ENCODE assay signal across 29 mouse cellular contexts in the genomic region with DNA sequence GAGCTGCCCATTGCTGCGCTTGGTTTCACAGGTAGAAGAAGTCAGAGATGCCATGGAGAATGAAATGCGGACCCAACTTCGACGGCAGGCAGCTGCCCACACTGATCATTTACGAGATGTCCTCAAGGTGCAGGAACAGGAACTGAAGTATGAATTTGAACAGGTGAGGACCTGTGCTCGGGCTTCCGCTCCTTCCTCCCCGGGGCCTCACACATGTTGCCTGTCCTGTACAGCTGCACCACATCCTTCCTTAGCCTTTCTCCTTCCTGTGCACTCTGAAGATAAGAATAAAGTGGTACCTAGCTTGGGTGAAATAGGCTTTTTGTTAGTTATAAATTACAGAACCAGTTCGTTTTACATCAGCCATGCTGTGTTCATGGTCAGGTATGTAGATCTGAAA. TPM values are rescaled to one million over a fixed set of nuclear protein-coding genes. Genes with fewer than 3 reads are reported as not detected.
DNase-seq lines count a peak whose midpoint lies in the region; ATAC-seq lines count a peak whose summit lies in the region.
"Had no signal": no experiment of that assay in that cellular context is flagged by ENCODE, and none has a peak within 500 bp of the region (broad histone marks: within the 10 kb centered on the region; RNA-seq: fewer than 3 reads in every experiment).

No protein-coding gene starts in this region.

- H3K4me2 ChIP-seq in forebrain, embryonic 14.5 days (ENCODE audit: low read length) = no peak overlapping the region
- H3K4me2 ChIP-seq: embryonic facial prominence, embryonic 13.5 days; heart, embryonic 12.5 days; hindbrain, embryonic 15.5 days; intestine, embryonic 15.5 days; liver, embryonic 15.5 days; lung, embryonic 14.5 days; midbrain, embryonic 13.5 days; neural tube, embryonic 15.5 days; stomach, embryonic 15.5 days had no signal

- no peak for ATAC-seq in forebrain, embryonic 14.5 days
- ATAC-seq: forebrain, embryonic 16.5 days; intestine, embryonic 15.5 days; midbrain, embryonic 13.5 days had no signal

- H3K9me3 ChIP-seq in forebrain, embryonic 14.5 days (replicated peaks; ENCODE audit: control insufficient read depth, low read length) = no peaks in the 10 kb centered on the region
- H3K9me3 ChIP-seq: embryonic facial prominence, embryonic 13.5 days; forebrain, embryonic 10.5 days; heart, embryonic 12.5 days; hindbrain, embryonic 15.5 days; intestine, embryonic 15.5 days; liver, embryonic 15.5 days; midbrain, embryonic 13.5 days; neural tube, embryonic 15.5 days; stomach, embryonic 15.5 days had no signal

- no peaks in the 10 kb centered on the region for H3K4me1 ChIP-seq in forebrain, embryonic 14.5 days (ENCODE audit: control insufficient read depth, insufficient read depth, low read length)
- H3K4me1 ChIP-seq: embryonic facial prominence, embryonic 13.5 days; forebrain, embryonic 10.5 days; heart, embryonic 12.5 days; hindbrain, embryonic 15.5 days; intestine, embryonic 15.5 days; liver, embryonic 15.5 days; midbrain, embryonic 13.5 days; neural tube, embryonic 15.5 days; stomach, embryonic 15.5 days had no signal

- H3K27me3 ChIP-seq in forebrain, embryonic 14.5 days (replicated peaks; ENCODE audit: control insufficient read depth, insufficient read depth, low read length) = no peaks in the 10 kb centered on the region
- H3K27me3 ChIP-seq: embryonic facial prominence, embryonic 13.5 days; heart, embryonic 12.5 days; hindbrain, embryonic 15.5 days; intestine, embryonic 15.5 days; liver, embryonic 15.5 days; midbrain, embryonic 13.5 days; neural tube, embryonic 15.5 days; stomach, embryonic 15.5 days had no signal

- H3K9ac ChIP-seq in forebrain, embryonic 14.5 days (ENCODE audit: low read length) = no peak overlapping the region
- H3K9ac ChIP-seq: embryonic facial prominence, embryonic 13.5 days; heart, embryonic 12.5 days; hindbrain, embryonic 15.5 days; intestine, embryonic 15.5 days; liver, embryonic 15.5 days; lung, embryonic 14.5 days; midbrain, embryonic 13.5 days; neural tube, embryonic 15.5 days; stomach, embryonic 15.5 days had no signal

- no peak overlapping the region for H3K4me3 ChIP-seq in forebrain, embryonic 14.5 days (ENCODE audit: low read depth, low read length)
- H3K4me3 ChIP-seq: embryonic facial prominence, embryonic 13.5 days; forebrain, embryonic 10.5 days; gastrocnemius, adult 2 months; heart, adult 2 months; heart, embryonic 12.5 days; hindbrain, embryonic 15.5 days; intestine, embryonic 15.5 days; liver, embryonic 15.5 days; midbrain, embryonic 13.5 days; neural tube, embryonic 15.5 days; stomach, embryonic 15.5 days had no signal

- peaks cover 89% of the 10 kb centered on the region for H3K36me3 ChIP-seq in forebrain, embryonic 14.5 days (ENCODE audit: control insufficient read depth, insufficient read depth, low read length)

- H3K27ac ChIP-seq in forebrain, embryonic 14.5 days (ENCODE audit: low read depth, low read length) = no peak overlapping the region
- H3K27ac ChIP-seq: embryonic facial prominence, embryonic 13.5 days; forebrain, embryonic 10.5 days; gastrocnemius, adult 2 months; heart, adult 2 months; hindbrain, embryonic 15.5 days; intestine, embryonic 15.5 days; kidney, postnatal 0 days; liver, embryonic 15.5 days; midbrain, embryonic 13.5 days; neural tube, embryonic 15.5 days; stomach, embryonic 15.5 days had no signal

- DNase-seq in lung, postnatal 25 days (ENCODE audit: low spot score) = peak; percentile 4
- DNase-seq in lung, postnatal 4 days = no peak
- peak; percentile 15 for DNase-seq in induced T-regulatory cell, adult 2 months (ENCODE audit: low read depth)
- DNase-seq in thymus, postnatal 10 days (ENCODE audit: low spot score in 2 of 2) = peak; percentile 16 to 36
- no peak for DNase-seq in adrenal gland, adult (ENCODE audit: inconsistent age in 2 of 2, low spot score in 1 of 2)
- DNase-seq in right cerebral cortex, postnatal 14 days = no peak
- DNase-seq in forebrain, embryonic 14.5 days (ENCODE audit: low spot score) = no peak
- DNase-seq in left cerebral cortex, postnatal 36 days (ENCODE audit: low spot score in 2 of 2) = no peak
- DNase-seq: adrenal gland, adult 8-10 months; cerebellum, adult 9-10 months; gastrocnemius, adult 2 months; heart, adult 2 months; heart, postnatal 4 days; kidney, adult 8-10 months; lung, embryonic 14.5 days; lung, postnatal 14 days; retina, postnatal 1 day; right cerebral cortex, postnatal 25 days had no signal

- intact Hi-C loops in left cerebral cortex, postnatal 36 days (cut with DNase I) = no loop called here

- 97% methylated on average over 9 of the region's 9 CpGs for WGBS in forebrain, embryonic 14.5 days

RNA-seq across cellular contexts. Expression of a gene that starts 37.2 kb away (rescaled TPM):
- polyA plus RNA-seq in forebrain, embryonic 14.5 days (2014; fragmentation: Nextera tagmentation; extraction: Ambion mirVana) = 99.9 and 105 TPM in 2 replicates
- 10 to 100 TPM; 62.2 to 76.6 TPM for total RNA-seq in left cerebral cortex, postnatal 36 days (2021)

RNA-seq across cellular contexts. Expression of a gene that starts 37.5 kb away (rescaled TPM):
- 10.4 and 14.3 TPM in 2 replicates for polyA plus RNA-seq in forebrain, embryonic 14.5 days (2014; fragmentation: Nextera tagmentation; extraction: Ambion mirVana)
- 10 to 100 TPM; 27.0 to 33.3 TPM for total RNA-seq in left cerebral cortex, postnatal 36 days (2021)

RNA-seq across cellular contexts. Expression of a gene that starts 40.3 kb away (rescaled TPM):
- polyA plus RNA-seq in forebrain, embryonic 14.5 days (2014; fragmentation: Nextera tagmentation; extraction: Ambion mirVana) = 157 and 163 TPM in 2 replicates
- 100 to 1,000 TPM; 142 to 143 TPM for total RNA-seq in left cerebral cortex, postnatal 36 days (2021)

RNA-seq across cellular contexts. Expression of a gene that starts 44.6 kb away (rescaled TPM):
- polyA plus RNA-seq in forebrain, embryonic 14.5 days (2014; fragmentation: Nextera tagmentation; extraction: Ambion mirVana) = 44.9 and 51.5 TPM in 2 replicates
- 10 to 100 TPM; 26.4 to 29.1 TPM for total RNA-seq in left cerebral cortex, postnatal 36 days (2021)

Comparison
In these comparisons a context has a peak if more than half of its experiments do, and no peak if none do; other contexts are left out.
1. DNase-seq: peak in lung, postnatal 25 days (single experiment), induced T-regulatory cell, adult 2 months (single experiment) and thymus, postnatal 10 days (2 of 2); none in lung, postnatal 4 days (0 of 2), adrenal gland, adult (0 of 2), right cerebral cortex, postnatal 14 days (single experiment), forebrain, embryonic 14.5 days (single experiment) and left cerebral cortex, postnatal 36 days (0 of 2).